Mouse (Mus musculus) MEL (cell line): ENCODE results near the gene Apba2.

Experiments
- CTCF ChIP-seq, 3 experiments: IDR thresholded peaks in 2 of 3; conservative IDR thresholded peaks in 1 of 3; 2 replicates each; pipeline ENCODE4 v1.5.1; 2011 to 2012; ENCODE audit warnings: low read length in 3 of 3, low read depth in 2 of 3, mild to moderate bottlenecking in 2 of 3, improper control_type of control experiment in 1 of 3, inconsistent platforms in 1 of 3, mixed read lengths in 1 of 3, moderate library complexity in 1 of 3; ENCODE audit not compliant: control insufficient read depth in 1 of 3, insufficient read depth in 1 of 3, poor library complexity in 1 of 3, severe bottlenecking in 1 of 3
- E2F4 ChIP-seq: IDR thresholded peaks from 2 replicates; pipeline ENCODE4 v1.6.1; 2011; ENCODE audit warnings: low read depth, low read length, improper control_type of control experiment, borderline replicate concordance
- GABPA ChIP-seq: IDR thresholded peaks from 2 replicates; pipeline ENCODE4 v1.6.1; 2012; ENCODE audit warnings: low read depth, mild to moderate bottlenecking, inconsistent platforms, low read length, improper control_type of control experiment, moderate library complexity
- HCFC1 ChIP-seq: IDR thresholded peaks from 2 replicates; pipeline ENCODE4 v1.6.1; 2012; ENCODE audit warnings: low read depth, mild to moderate bottlenecking, inconsistent platforms, low read length, improper control_type of control experiment, moderate library complexity
- MAFK ChIP-seq: IDR thresholded peaks from 2 replicates; pipeline ENCODE4 v1.6.1; 2011; ENCODE audit warnings: low read depth, mild to moderate bottlenecking, low read length, improper control_type of control experiment, borderline replicate concordance
- MAZ ChIP-seq: IDR thresholded peaks from 2 replicates; pipeline ENCODE4 v1.6.1; 2012; ENCODE audit warnings: low read depth, mild to moderate bottlenecking, inconsistent platforms, low read length, improper control_type of control experiment
- NRF1 ChIP-seq: IDR thresholded peaks from 2 replicates; pipeline ENCODE4 v1.6.1; 2014; ENCODE audit warnings: low read depth, mild to moderate bottlenecking, inconsistent platforms, low read length, improper control_type of control experiment, moderate library complexity; ENCODE audit not compliant: poor library complexity, insufficient read depth, severe bottlenecking
- TBP ChIP-seq: IDR thresholded peaks from 2 replicates; pipeline ENCODE4 v1.8.0; 2011; ENCODE audit warnings: low read depth, low read length, improper control_type of control experiment
- TCF12 ChIP-seq: IDR thresholded peaks from 2 replicates; pipeline ENCODE4 v1.6.1; 2014; ENCODE audit warnings: low read depth, mild to moderate bottlenecking, inconsistent platforms, low read length, improper control_type of control experiment, moderate library complexity

DNA sequence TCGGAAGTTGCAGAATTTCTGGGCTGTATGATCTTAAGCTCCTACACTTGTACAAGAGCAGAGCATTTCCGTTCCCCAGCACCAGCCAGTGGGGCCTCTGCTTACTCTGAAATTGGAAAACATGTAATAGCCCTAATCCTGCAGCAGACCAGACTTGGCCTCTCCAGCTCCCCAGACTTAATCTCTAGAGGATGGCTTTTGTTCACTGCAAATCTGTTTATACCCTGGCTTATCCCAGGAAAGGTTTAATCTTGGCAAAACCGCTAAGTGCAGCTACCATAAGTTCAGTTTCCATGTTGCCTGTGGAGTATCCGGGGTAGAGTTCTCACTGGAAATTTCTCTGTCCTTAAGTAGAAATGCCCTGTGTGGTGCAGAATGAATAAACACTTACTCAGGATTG lies 206.7 kb downstream of the Apba2 start:
- TF ChIP-seq TCF12 (no peak), NRF1 (no peak), HCFC1 (no peak), MAFK (no peak), E2F4 (no peak), CTCF (IDR thresholded peaks at IDR 0.05 in 2 of 3, conservative IDR thresholded peaks at IDR 0.05 in 1 of 3; ENCODE audit: control insufficient read depth in 1 of 3, insufficient read depth in 1 of 3, low read depth in 2 of 3, low read length in 3 of 3, poor library complexity in 1 of 3, severe bottlenecking in 1 of 3) (no peak), TBP (no peak), GABPA (no peak), MAZ (no peak)
